Mouse (Mus musculus) forebrain, embryonic 14.5 days (tissue): Measurements from ENCODE around the gene Rnf224. TPM values are rescaled to one million over a fixed set of nuclear protein-coding genes. Genes with fewer than 3 reads are reported as not detected.

Experiments used
- ATAC-seq: fragments of 200-750 bp; cut with Nextera tagmentation; 2 replicates; pipeline ENCODE4 v1.8.0; 2017; ENCODE audit warnings: mild to moderate bottlenecking, moderate library complexity
- DNase-seq: peaks from one replicate; pipeline ENCODE4 v3.0.0-alpha.2; 2015; ENCODE audit warnings: low spot score
- H3K27ac ChIP-seq: fragments of 300-500 bp; sonication (generic); 2 replicates; pipeline ENCODE4 v1.5.1; 2014; ENCODE audit warnings: low read depth, mild to moderate bottlenecking, control low read depth, low read length, moderate library complexity
- H3K27me3 ChIP-seq: fragments of 300-500 bp; sonication (generic); replicated peaks from 2 replicates; pipeline ENCODE4 v1.6.1; 2014; ENCODE audit warnings: low read length, control low read depth, mixed read lengths; ENCODE audit not compliant: control insufficient read depth, insufficient read depth
- H3K36me3 ChIP-seq: fragments of 300-500 bp; sonication (generic); 2 replicates; pipeline ENCODE4 v1.6.1; 2014; ENCODE audit warnings: low read length, control low read depth; ENCODE audit not compliant: control insufficient read depth, insufficient read depth
- H3K4me1 ChIP-seq: fragments of 300-500 bp; sonication (generic); 2 replicates; pipeline ENCODE4 v1.6.1; 2014; ENCODE audit warnings: antibody characterized with exemption, low read length, control low read depth; ENCODE audit not compliant: control insufficient read depth, insufficient read depth
- H3K4me2 ChIP-seq: fragments of 300-500 bp; sonication (generic); 2 replicates; pipeline ENCODE4 v1.6.1; 2014; ENCODE audit warnings: mild to moderate bottlenecking, control low read depth, low read length
- H3K4me3 ChIP-seq: fragments of 300-500 bp; sonication (generic); 2 replicates; pipeline ENCODE4 v1.5.1; 2014; ENCODE audit warnings: low read depth, low read length, control low read depth
- H3K9ac ChIP-seq: fragments of 300-500 bp; sonication (generic); 2 replicates; pipeline ENCODE4 v1.6.1; 2014; ENCODE audit warnings: mild to moderate bottlenecking, low read length, control low read depth, moderate library complexity
- H3K9me3 ChIP-seq: fragments of 300-500 bp; sonication (generic); replicated peaks from 2 replicates; pipeline ENCODE4 v1.6.1; 2016; ENCODE audit warnings: low read length, control low read depth, mixed read lengths; ENCODE audit not compliant: control insufficient read depth
- WGBS: fragments of 180-500 bp; shearing (Covaris S2); extraction: QIAGEN DNeasy Blood & Tissue Kit; methylation state at CpG from one replicate; pipeline ENCODE4 v1.1.7; 2014; 5-methylcytosine and 5-hydroxymethylcytosine counted together
- polyA plus RNA-seq: library from polyadenylated mRNA; unstranded; fragments of >200 nt; fragmentation: Nextera tagmentation; extraction: Ambion mirVana; gene quantifications from 2 replicates; pipeline ENCODE4 v1.2.1, GENCODE M21; 2014

Rnf224 gene
- polyA plus RNA-seq, 1 experiment from 2014 or later: not detected

DNA sequence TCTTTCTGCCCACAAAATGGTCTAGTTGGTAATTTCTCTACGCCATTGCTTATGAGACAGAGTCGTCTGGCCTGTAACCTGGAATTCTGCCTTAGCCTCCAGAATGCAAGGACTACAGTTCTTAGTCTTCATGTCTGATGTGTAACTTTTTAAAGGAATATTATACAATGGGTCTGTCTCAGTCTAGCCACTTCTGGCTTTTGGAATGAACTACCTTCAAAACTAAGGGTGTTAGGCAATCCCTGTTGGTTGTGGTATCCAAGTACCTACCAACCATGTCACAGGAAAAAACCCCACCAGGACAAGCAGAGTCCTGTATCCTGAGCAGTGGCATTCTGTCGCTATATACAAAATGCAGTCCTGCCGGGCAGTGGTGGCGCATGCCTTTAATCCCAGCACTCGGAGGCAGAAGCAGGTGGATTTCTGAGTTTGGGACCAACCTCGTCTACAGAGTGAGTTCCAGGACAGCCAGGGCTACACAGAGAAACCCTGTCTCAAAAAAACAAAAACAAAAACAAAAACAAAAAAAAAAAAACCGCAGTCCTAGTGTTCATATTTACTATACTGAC is 10.7 kb downstream of the Rnf224 start:
- Histone ChIP-seq H3K4me1 (peaks cover 12% of the 10 kb centered on the region), H3K36me3 (peaks cover 8% of the 10 kb centered on the region; the same call in 1 of the 2 replicates), H3K27me3 (no peaks in the 10 kb centered on the region), H3K4me2 (peak overlapping the region; percentile 46), H3K9me3 (no peaks in the 10 kb centered on the region), H3K27ac (peak overlapping the region; percentile 98; the same call in 1 of the 2 replicates), H3K9ac (no peak overlapping the region), H3K4me3 (no peak overlapping the region)
- DNase-seq (no peak), ATAC-seq (no peak)
- 77% methylated on average over 8 of the region's 8 CpGs for WGBS

DNA sequence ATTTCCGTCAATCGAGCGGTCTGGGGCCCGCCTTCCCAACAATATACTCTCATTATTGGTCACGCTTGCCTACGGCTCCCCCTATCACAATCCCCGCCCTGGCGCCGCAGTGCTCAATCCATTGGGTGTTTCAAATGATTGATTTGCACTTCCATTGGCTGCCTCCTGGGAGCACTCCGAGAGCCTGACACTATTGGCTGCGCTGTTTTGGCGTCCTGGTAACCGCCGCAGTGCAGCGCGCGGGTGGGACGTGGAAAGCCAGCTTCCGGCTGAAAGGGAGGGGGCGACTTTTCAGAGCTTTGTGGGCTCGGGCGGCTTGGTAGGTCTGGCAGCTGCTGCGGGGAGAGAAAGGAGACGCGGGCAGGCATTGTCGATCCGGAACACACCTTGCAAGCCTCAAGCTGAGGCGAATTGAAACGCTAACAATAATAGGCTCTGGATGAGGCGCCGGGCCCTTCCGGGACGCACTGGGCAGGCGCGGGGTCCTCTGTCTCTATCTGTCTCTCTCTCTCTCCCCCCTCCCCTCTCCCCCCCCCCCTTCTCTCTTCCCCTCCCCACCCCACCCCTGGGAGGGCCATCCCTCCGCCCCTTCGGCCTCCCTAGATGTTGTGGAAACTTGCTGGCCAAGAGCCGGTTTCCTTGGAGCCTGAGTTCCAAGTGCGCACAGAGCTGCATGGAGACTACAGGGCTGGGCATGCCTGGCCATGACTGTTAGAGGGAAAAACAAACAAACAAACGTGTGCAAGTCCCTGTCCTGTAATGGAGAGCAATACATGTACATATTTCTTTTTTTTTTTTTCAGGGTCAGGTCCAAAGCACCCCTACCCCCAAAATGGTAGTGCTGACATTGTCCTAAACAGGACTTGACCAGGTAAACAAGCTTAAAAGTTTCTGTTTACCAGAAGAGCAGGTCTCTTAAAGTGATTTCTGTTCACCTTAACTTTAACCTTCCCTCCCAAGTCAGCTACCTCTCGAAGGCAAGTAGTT is 11.5 kb downstream of the Rnf224 start:
- Histone ChIP-seq H3K9ac (peak overlapping the region; percentile 72), H3K9me3 (no peaks in the 10 kb centered on the region), H3K4me2 (peak overlapping the region; percentile 46), H3K4me3 (peak overlapping the region; percentile 89), H3K27me3 (no peaks in the 10 kb centered on the region), H3K4me1 (peaks cover 12% of the 10 kb centered on the region), H3K27ac (peak overlapping the region; percentile 98), H3K36me3 (peaks cover 8% of the 10 kb centered on the region; the same call in 1 of the 2 replicates)
- WGBS: 2% methylated on average over 40 of the region's 41 CpGs
- peak; percentile 97 for ATAC-seq
- DNase-seq: peak; percentile 100

DNA sequence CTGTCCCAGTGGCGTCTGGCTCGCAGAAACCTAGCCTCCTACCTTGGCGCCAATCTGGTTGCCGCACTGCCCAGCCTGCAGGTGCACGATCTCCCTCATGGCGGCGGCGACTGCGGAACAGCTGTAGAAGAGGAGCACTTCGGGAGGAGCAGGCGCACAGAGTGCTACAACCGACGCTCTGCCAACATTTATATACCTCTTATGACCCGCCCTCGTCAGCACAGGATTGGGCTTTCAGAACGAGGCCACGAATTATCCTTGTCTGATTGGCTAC is 12.2 kb downstream of the Rnf224 start, which contains the start of gene Tubb4b:
TSS of gene Tubb4b (minus strand) at position 211 of the 274 bp plus-strand sequence.
- peaks cover 12% of the 10 kb centered on the region for H3K4me1 ChIP-seq
- WGBS: under 1% methylated on average over 17 of the region's 17 CpGs
- ATAC-seq (no peak), DNase-seq (no peak)
- no peaks in the 10 kb centered on the region for H3K9me3 ChIP-seq
- peak within 1 kb of the TSS; percentile 86 for H3K9ac ChIP-seq
- peak within 1 kb of the TSS; percentile 92 for H3K4me2 ChIP-seq
- peak within 1 kb of the TSS; percentile 98 for H3K27ac ChIP-seq
- H3K4me3 ChIP-seq: peak within 1 kb of the TSS; percentile 89
- peaks cover 8% of the 10 kb centered on the region; the same call in 1 of the 2 replicates for H3K36me3 ChIP-seq
- H3K27me3 ChIP-seq: no peaks in the 10 kb centered on the region

DNA sequence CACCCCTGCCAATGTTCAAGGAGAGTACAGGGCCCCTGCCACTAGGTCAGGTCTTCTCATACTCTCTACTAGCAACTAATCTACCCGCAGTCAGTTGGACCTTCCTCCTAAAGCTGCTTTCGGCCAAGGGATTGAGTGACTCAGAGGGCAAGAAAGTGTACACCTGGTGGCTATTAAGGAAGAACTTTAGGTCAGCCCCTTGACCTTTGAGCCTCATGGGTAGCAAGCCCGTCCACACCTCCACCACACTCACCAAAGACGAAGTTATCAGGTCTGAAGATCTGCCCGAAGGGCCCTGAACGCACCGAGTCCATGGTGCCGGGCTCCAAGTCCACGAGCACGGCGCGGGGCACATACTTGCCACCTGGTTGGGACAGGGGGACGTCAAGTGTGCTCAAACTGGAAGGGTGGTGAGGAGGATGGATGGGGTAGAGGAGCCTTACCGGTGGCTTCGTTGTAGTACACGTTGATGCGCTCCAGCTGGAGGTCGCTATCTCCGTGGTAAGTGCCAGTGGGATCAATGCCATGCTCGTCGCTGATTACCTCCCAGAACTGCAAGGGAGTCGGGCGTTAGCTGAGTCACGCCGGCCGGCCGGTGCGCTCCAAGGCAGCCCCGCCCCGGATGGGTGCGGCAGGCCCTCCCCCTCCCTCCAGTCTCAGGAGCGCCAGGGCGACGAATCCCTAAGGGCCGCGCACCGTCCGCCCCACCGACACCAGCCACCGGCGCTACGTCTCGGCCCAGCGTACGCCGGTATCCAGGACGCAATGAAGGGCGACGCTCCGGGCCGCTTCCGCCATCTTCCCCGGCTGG is 12.7 kb downstream of the Rnf224 start:
- Histone ChIP-seq H3K9ac (peak overlapping the region; percentile 86), H3K4me3 (peak overlapping the region; percentile 89), H3K27me3 (no peaks in the 10 kb centered on the region), H3K9me3 (no peaks in the 10 kb centered on the region), H3K4me1 (peaks cover 12% of the 10 kb centered on the region), H3K4me2 (peak overlapping the region; percentile 92), H3K27ac (peak overlapping the region; percentile 89), H3K36me3 (peaks cover 8% of the 10 kb centered on the region; the same call in 1 of the 2 replicates)
- ATAC-seq: peak; percentile 33
- WGBS: 4% methylated on average over 36 of the region's 53 CpGs
- DNase-seq: peak; percentile 65

DNA sequence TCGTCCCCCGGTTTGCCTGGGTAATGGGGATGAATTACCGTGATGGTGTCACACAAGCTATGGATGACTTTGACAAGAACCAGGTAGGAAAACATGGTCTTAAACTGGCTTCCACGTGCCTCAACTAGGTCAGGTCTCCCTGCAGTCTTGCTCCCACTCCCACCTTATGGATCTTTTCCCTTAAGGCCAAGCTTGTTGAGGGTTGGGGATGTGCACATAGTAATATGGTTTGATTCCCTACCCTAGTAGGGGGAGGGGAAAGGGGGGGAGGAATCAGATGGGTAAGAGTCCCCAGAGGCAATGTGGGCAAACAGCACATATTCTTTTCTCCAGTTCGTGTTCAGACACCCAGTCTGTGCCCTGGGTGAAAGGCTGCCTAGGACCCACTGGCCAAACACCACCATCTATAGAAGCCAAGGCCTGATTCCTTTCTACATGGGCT is 15.2 kb downstream of the Rnf224 start:
- Histone ChIP-seq H3K27me3 (no peaks in the 10 kb centered on the region), H3K9me3 (no peaks in the 10 kb centered on the region), H3K36me3 (peaks cover 8% of the 10 kb centered on the region; the same call in 1 of the 2 replicates), H3K9ac (no peak overlapping the region), H3K27ac (no peak overlapping the region), H3K4me2 (no peak overlapping the region), H3K4me3 (no peak overlapping the region), H3K4me1 (peaks cover 12% of the 10 kb centered on the region)
- ATAC-seq (no peak), DNase-seq (no peak)
- 74% methylated on average over 5 of the region's 5 CpGs for WGBS

DNA sequence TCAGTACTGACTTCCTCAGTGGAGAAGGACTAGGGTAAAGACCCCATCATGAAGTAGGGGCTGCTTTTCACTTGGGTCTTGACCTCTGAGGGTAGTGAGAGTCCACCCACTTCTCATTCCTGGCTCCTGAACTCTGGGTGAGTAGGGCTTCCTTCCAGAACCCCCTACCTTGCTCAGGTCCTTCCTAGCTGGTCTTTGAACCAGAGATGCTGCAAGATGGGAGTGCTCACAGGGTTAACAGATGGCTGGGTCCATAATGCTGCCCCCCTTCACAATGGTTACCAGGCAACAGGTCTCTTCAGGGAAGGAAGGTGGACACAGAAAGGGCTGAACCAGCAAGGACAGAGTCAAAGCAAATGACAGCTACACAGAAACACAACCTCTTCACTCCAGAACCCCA is 18.1 kb downstream of the Rnf224 start, which contains the start of gene Fam166a:
TSS of gene Fam166a (plus strand) at position 301 of the 400 bp plus-strand sequence.
- H3K27ac ChIP-seq: no peak within 1 kb of the TSS
- no peak within 1 kb of the TSS for H3K4me2 ChIP-seq
- H3K9me3 ChIP-seq: no peaks in the 10 kb centered on the region
- H3K27me3 ChIP-seq: no peaks in the 10 kb centered on the region
- H3K4me3 ChIP-seq: no peak within 1 kb of the TSS
- H3K4me1 ChIP-seq: peaks cover 3% of the 10 kb centered on the region
- ATAC-seq (no peak), DNase-seq (no peak)
- peaks cover 8% of the 10 kb centered on the region; the same call in 1 of the 2 replicates for H3K36me3 ChIP-seq
- H3K9ac ChIP-seq: no peak within 1 kb of the TSS

DNA sequence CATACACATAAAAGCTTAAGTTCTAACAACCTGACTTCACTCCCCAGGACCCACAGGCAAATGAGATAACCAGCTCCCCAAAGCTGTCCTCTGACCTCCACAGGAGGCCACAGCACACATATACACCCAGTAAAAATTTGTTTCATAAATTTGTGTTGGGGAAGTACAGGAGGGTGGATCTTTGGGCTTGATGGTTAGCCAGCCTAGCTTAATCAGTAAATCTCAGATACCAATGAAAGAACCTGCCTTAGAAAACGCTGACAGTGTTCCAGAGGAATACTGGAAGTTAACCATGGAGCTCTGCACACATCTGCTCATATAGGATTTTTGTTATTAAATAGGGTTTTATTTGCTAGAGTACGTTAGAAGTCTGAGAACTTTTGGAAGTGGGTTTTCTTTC is 18.9 kb downstream of the Rnf224 start:
- ATAC-seq: no peak
- no peak for DNase-seq

DNA sequence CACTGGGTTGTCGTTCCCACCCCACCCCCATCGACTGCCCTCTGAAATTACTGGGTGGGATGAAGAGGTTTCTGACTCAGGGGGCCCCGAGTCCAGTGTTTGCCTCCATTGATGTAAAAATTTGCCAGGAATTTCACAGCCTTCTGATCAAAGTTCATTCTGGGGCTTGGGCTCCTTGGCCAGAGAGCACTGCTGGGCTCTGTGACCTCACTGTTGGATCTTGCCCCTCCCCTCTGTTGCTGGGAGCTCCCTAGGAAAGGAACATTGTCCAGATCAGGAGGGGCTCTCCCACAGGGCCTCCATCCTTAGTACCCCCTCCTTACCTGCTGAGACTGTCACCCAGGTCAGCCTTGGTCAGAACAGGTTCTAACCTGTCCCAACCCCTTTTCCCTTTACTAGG is 22.1 kb downstream of the Rnf224 start, which contains the start of gene Stpg3:
TSS of gene Stpg3 (minus strand) at position 194 of the 400 bp plus-strand sequence.
- Histone ChIP-seq H3K9ac (no peak within 1 kb of the TSS), H3K36me3 (no peaks in the 10 kb centered on the region), H3K27me3 (no peaks in the 10 kb centered on the region), H3K9me3 (no peaks in the 10 kb centered on the region), H3K4me2 (no peak within 1 kb of the TSS), H3K27ac (no peak within 1 kb of the TSS), H3K4me1 (peaks cover 11% of the 10 kb centered on the region), H3K4me3 (no peak within 1 kb of the TSS)
- DNase-seq (no peak), ATAC-seq (no peak)
- 79% methylated on average over 3 of the region's 3 CpGs for WGBS

More for the DNA sequence above, 18.9 kb downstream of the Rnf224 start:
- Histone ChIP-seq H3K9me3 (no peaks in the 10 kb centered on the region), H3K9ac (no peak overlapping the region), H3K4me3 (no peak overlapping the region), H3K27ac (no peak overlapping the region), H3K36me3 (peaks cover 8% of the 10 kb centered on the region; the same call in 1 of the 2 replicates), H3K27me3 (no peaks in the 10 kb centered on the region), H3K4me2 (no peak overlapping the region), H3K4me1 (no peaks in the 10 kb centered on the region)
- 67% methylated on average over 2 of the region's 2 CpGs for WGBS
